Mouse (Mus musculus): Measurements from ENCODE around the gene Hk1. TPM values are rescaled to one million over a fixed set of nuclear protein-coding genes. Genes with fewer than 3 reads are reported as not detected.

Hk1 gene
- polyA plus RNA-seq (2012; ENCODE audit: insufficient read depth, insufficient read length, missing spikeins) = 37.9 and 45.1 TPM in 2 replicates

DNA sequence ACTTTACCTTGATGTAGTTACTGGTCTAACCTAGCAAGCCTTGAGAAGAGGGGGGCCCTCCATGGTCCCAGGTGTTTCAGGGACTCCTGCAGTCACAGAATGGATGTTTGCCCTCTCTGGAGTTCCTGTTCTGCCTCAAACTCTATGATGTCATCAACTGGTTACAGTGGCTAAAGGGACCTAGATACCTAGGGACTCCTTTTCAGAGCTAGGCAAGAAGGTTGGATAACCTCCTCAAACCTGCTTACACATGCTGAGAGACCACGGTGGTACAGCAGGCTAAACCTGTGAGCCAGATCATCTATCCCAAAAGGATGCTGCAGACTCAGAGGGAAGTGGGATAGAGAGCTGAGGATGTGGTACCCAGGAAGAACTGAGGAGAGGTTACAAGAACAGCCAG, at the start of gene Hk1:
Gene Hk1, minus strand, starts transcription at position 101 of the 400 bp plus-strand sequence.
- Histone ChIP-seq H3K4me1 (ENCODE audit: control insufficient read depth, insufficient read depth, low read length) (no peaks in the 10 kb centered on the region), H3K4me3 (ENCODE audit: insufficient read depth, low read length) (no peak within 1 kb of the TSS), H3K27ac (ENCODE audit: insufficient read depth, low read depth, low read length) (no peak within 1 kb of the TSS)
- TF ChIP-seq CTCF (IDR thresholded peaks at IDR 0.05; ENCODE audit: low read depth, low read length) (no peak), POLR2A (IDR thresholded peaks at IDR 0.05; ENCODE audit: borderline replicate concordance, low read depth, low read length) (no peak)

DNA sequence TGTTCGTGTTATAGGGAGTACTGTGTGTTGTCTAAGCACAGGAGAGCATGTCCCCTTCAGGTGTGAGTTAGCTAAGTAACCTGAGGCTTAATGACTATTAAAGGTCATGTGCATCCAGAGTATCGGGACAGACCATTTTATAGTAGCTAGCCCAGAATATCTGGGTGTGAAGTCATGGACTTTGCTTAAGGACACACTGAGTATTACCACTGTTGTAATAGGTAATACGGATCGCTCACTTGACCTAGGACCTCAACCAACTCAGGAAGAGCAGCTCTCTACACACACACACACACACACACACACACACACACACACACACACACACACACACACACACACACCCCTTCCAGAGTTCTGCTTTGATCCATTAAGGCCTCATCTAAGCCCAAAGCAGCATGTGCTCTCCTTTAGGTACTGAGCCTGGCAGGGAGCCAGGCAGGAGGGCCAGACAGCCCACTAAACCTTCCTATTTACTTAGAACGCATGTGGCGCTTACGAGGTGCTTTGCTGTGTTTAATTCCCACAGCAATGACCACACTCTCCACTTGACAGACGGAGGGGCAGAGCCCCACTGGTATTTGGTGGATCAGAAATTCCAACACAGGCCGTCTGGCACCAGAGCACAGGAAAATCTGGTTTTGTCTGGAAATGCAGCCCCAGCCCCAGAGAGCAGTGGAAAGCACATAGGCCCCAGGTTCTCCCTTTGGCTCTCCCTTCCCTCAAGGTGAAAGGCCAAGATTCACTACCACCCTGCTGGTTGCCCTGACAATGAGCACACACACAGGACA, 45.6 kb upstream of the Hk1 start:
- no peak overlapping the region for H3K27ac ChIP-seq (ENCODE audit: insufficient read depth, low read depth, low read length)
- peaks cover 6% of the 10 kb centered on the region for H3K4me1 ChIP-seq (ENCODE audit: control insufficient read depth, insufficient read depth, low read length)
- TF ChIP-seq POLR2A (IDR thresholded peaks at IDR 0.05; ENCODE audit: borderline replicate concordance, low read depth, low read length) = no peak
- TF ChIP-seq CTCF (IDR thresholded peaks at IDR 0.05; ENCODE audit: low read depth, low read length) = no peak
- no peak overlapping the region for H3K4me3 ChIP-seq (ENCODE audit: insufficient read depth, low read length)

GRCm38 (mm10) chr10:62422255-62422654, 42.5 kb upstream of the Hk1 start, which contains the start of gene Hkdc1:
Hkdc1 (minus strand) TSS chr10:62422491.
- peaks cover 5% of the 10 kb centered on the region for H3K4me1 ChIP-seq (ENCODE audit: control insufficient read depth, insufficient read depth, low read length)
- H3K4me3 ChIP-seq (ENCODE audit: insufficient read depth, low read length) = no peak within 1 kb of the TSS
- H3K27ac ChIP-seq (ENCODE audit: insufficient read depth, low read depth, low read length) = no peak within 1 kb of the TSS
- no peak for TF ChIP-seq POLR2A (IDR thresholded peaks at IDR 0.05; ENCODE audit: borderline replicate concordance, low read depth, low read length)
- TF ChIP-seq CTCF (IDR thresholded peaks at IDR 0.05; ENCODE audit: low read depth, low read length) = no peak

- no peak for TF ChIP-seq CTCF (IDR thresholded peaks at IDR 0.05; ENCODE audit: low read depth, low read length)
- TF ChIP-seq POLR2A (IDR thresholded peaks at IDR 0.05; ENCODE audit: borderline replicate concordance, low read depth, low read length) = no peak
- Histone ChIP-seq H3K4me3 (ENCODE audit: insufficient read depth, low read length) (no peak overlapping the region), H3K4me1 (ENCODE audit: control insufficient read depth, insufficient read depth, low read length) (no peaks in the 10 kb centered on the region)
Observed at GRCm38 (mm10) chr10:62421127-62421526, 41.4 kb upstream of the Hk1 start.

DNA sequence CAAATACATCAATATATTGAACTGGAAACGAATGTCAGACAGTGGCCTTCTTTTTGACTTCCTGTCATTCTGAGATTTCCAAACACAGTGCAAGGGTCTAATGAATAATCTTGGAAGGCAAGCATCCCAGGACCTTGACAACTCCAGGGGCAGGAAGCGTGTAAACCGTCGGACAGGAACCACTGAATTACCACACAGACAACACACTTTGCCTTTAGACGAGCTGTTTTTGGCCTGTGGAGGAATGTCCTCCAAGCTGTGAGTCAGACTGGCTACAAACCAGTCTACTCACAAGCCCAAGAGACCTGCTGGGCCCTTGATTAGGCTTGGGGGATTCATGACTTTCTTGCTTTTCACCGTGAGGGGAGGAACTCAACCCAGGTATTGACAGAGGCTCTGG, 40.7 kb upstream of the Hk1 start:
- Histone ChIP-seq H3K27ac (ENCODE audit: insufficient read depth, low read depth, low read length) (no peak overlapping the region), H3K4me1 (ENCODE audit: control insufficient read depth, insufficient read depth, low read length) (no peaks in the 10 kb centered on the region), H3K4me3 (ENCODE audit: insufficient read depth, low read length) (no peak overlapping the region)
- no peak for TF ChIP-seq CTCF (IDR thresholded peaks at IDR 0.05; ENCODE audit: low read depth, low read length)
- no peak for TF ChIP-seq POLR2A (IDR thresholded peaks at IDR 0.05; ENCODE audit: borderline replicate concordance, low read depth, low read length)

More at GRCm38 (mm10) chr10:62421127-62421526, 41.4 kb upstream of the Hk1 start:
- H3K27ac ChIP-seq (ENCODE audit: insufficient read depth, low read depth, low read length) = no peak overlapping the region

GRCm38 (mm10) chr10:62419422-62419821, 39.7 kb upstream of the Hk1 start:
- H3K27ac ChIP-seq (ENCODE audit: insufficient read depth, low read depth, low read length) = no peak overlapping the region
- no peaks in the 10 kb centered on the region for H3K4me1 ChIP-seq (ENCODE audit: control insufficient read depth, insufficient read depth, low read length)
- no peak for TF ChIP-seq CTCF (IDR thresholded peaks at IDR 0.05; ENCODE audit: low read depth, low read length)
- no peak for TF ChIP-seq POLR2A (IDR thresholded peaks at IDR 0.05; ENCODE audit: borderline replicate concordance, low read depth, low read length)
- no peak overlapping the region for H3K4me3 ChIP-seq (ENCODE audit: insufficient read depth, low read length)

- no peak for TF ChIP-seq POLR2A (IDR thresholded peaks at IDR 0.05; ENCODE audit: borderline replicate concordance, low read depth, low read length)
- no peak for TF ChIP-seq CTCF (IDR thresholded peaks at IDR 0.05; ENCODE audit: low read depth, low read length)
- no peaks in the 10 kb centered on the region for H3K4me1 ChIP-seq (ENCODE audit: control insufficient read depth, insufficient read depth, low read length)
- no peak overlapping the region for H3K27ac ChIP-seq (ENCODE audit: insufficient read depth, low read depth, low read length)
- no peak overlapping the region for H3K4me3 ChIP-seq (ENCODE audit: insufficient read depth, low read length)
Observed at GRCm38 (mm10) chr10:62418831-62419356, 39.2 kb upstream of the Hk1 start.

GRCm38 (mm10) chr10:62413606-62413982, 33.9 kb upstream of the Hk1 start:
- no peaks in the 10 kb centered on the region for H3K4me1 ChIP-seq (ENCODE audit: control insufficient read depth, insufficient read depth, low read length)
- no peak for TF ChIP-seq CTCF (IDR thresholded peaks at IDR 0.05; ENCODE audit: low read depth, low read length)
- no peak overlapping the region for H3K27ac ChIP-seq (ENCODE audit: insufficient read depth, low read depth, low read length)
- no peak overlapping the region for H3K4me3 ChIP-seq (ENCODE audit: insufficient read depth, low read length)

DNA sequence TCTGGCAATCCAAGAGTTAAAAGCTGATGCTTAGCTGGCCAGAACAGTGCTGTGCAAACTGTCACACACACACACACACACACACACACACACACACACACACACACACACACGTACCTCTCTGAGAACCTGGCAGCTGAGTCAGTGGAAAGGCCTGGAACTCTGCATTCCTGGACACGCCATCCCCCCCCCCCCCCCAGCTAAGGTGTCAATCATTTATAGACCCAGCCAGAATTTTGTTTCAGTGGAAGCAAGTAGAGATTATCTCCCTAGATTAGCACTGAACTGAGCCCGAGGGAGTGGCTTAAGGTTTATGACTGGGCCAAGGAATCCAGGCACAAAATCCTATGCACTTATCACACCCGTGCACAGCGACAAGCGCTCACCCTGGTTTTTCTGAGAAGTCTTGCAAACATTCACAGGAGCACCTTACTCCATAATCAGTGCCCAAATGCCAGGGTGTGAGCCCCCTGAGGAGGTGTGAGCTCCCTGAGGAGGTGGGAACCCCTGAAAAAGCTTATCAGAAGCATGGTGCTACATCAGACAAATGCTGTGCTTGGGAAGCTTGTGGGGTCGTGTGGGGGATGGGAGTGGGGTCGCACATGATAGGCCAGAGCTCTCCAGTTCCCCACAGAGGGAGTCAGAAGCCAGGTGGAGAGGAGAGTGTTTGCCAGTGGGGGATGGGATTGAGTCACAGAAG, 33.3 kb upstream of the Hk1 start:
- TF ChIP-seq POLR2A (IDR thresholded peaks at IDR 0.05; ENCODE audit: borderline replicate concordance, low read depth, low read length) (no peak), CTCF (IDR thresholded peaks at IDR 0.05; ENCODE audit: low read depth, low read length) (no peak)
- no peaks in the 10 kb centered on the region for H3K4me1 ChIP-seq (ENCODE audit: control insufficient read depth, insufficient read depth, low read length)
- no peak overlapping the region for H3K27ac ChIP-seq (ENCODE audit: insufficient read depth, low read depth, low read length)
- H3K4me3 ChIP-seq (ENCODE audit: insufficient read depth, low read length) = no peak overlapping the region

Measured in bone marrow macrophage, adult 2 months (primary cell).